Mouse (Mus musculus) midbrain, embryonic 14.5 days (tissue): Measurements from ENCODE around the gene Mysm1. TPM values are rescaled to one million over a fixed set of nuclear protein-coding genes. Genes with fewer than 3 reads are reported as not detected.

Experiments used
- ATAC-seq: fragments of 200-750 bp; cut with Nextera tagmentation; 2 replicates; pipeline ENCODE4 v1.8.0; 2017; ENCODE audit warnings: moderate number of reproducible peaks, moderate library complexity; ENCODE audit not compliant: low FRiP score, low TSS enrichment
- DNase-seq: peaks from one replicate; pipeline ENCODE4 v3.0.0-alpha.2; 2015
- H3K27ac ChIP-seq: fragments of 300-500 bp; sonication (generic); replicated peaks from 2 replicates; pipeline ENCODE4 v1.5.1; 2014; ENCODE audit warnings: mild to moderate bottlenecking, low read depth, low read length, moderate library complexity
- H3K27me3 ChIP-seq: fragments of 300-500 bp; sonication (generic); 2 replicates; pipeline ENCODE4 v1.6.1; 2014; ENCODE audit warnings: low read length, control low read depth, mixed read lengths; ENCODE audit not compliant: control insufficient read depth, insufficient read depth
- H3K36me3 ChIP-seq: fragments of 300-500 bp; sonication (generic); 2 replicates; pipeline ENCODE4 v1.6.1; 2014; ENCODE audit warnings: low read length, control low read depth; ENCODE audit not compliant: control insufficient read depth, insufficient read depth
- H3K4me1 ChIP-seq: fragments of 300-500 bp; sonication (generic); 2 replicates; pipeline ENCODE4 v1.6.1; 2014; ENCODE audit warnings: mild to moderate bottlenecking, antibody characterized with exemption, low read length, control low read depth; ENCODE audit not compliant: control insufficient read depth, insufficient read depth
- H3K4me2 ChIP-seq: fragments of 300-500 bp; sonication (generic); 2 replicates; pipeline ENCODE4 v1.6.1; 2014; ENCODE audit warnings: mild to moderate bottlenecking, low read length, moderate library complexity
- H3K4me3 ChIP-seq: fragments of 300-500 bp; sonication (generic); replicated peaks from 2 replicates; pipeline ENCODE4 v1.5.1; 2014; ENCODE audit warnings: low read depth, low read length
- H3K9ac ChIP-seq: fragments of 300-500 bp; sonication (generic); replicated peaks from 2 replicates; pipeline ENCODE4 v1.6.1; 2014; ENCODE audit warnings: mild to moderate bottlenecking, low read length, moderate library complexity
- H3K9me3 ChIP-seq: fragments of 300-500 bp; sonication (generic); 2 replicates; pipeline ENCODE4 v1.6.1; 2016; ENCODE audit warnings: low read length, control low read depth, mixed read lengths; ENCODE audit not compliant: control insufficient read depth
- WGBS: fragments of 180-500 bp; shearing (Covaris S2); extraction: QIAGEN DNeasy Blood & Tissue Kit; methylation state at CpG from one replicate; pipeline ENCODE4 v1.1.7; 2014; 5-methylcytosine and 5-hydroxymethylcytosine counted together
- polyA plus RNA-seq: library from polyadenylated mRNA; unstranded; fragments of >200 nt; fragmentation: Nextera tagmentation; extraction: Ambion mirVana; gene quantifications from 2 replicates; pipeline ENCODE4 v1.2.1, GENCODE M21; 2014

Gene Mysm1
- 29.5 and 33.4 TPM in 2 replicates for polyA plus RNA-seq

DNA sequence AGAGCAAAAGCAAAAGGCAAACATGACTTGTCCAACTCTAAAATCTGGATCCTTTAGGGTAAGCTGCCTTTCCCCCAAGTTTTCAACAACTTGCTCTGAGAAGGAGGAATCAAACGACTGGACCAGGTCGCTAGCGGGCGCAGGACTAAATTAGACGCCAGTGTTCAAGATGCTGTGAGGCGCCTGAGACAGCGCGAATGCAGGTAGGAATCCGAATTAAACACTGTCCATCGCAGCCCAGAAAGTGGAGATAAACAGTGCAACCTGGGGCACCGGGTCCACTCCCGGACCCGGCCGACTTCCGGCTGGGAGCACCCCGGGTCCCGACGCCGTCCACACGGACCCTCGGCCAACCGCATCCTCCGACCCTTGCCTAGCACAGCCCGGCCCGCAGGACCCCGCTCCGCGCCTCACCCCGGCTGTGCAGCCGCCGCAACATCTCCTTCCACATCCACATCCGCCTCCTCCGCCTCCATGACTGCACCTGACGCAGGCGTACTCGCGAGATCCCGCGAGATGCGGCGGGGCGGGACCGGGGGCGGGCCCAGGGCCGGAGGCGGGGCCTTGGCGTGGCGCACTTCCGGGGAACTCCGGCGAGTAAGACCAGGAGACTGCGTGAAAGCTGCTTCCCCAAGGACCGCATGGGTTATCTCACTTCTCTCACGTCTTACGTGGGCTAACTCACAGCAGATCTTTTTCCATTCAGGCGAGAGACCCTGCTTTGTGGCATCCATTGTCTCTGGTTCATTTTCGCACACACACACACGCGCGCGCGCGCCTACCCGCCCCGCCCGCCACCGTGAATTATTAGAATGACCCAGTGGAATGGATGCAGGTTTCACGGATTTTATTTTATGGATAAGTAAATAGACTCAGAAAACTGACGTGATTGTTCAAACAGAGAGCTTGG is at the start of gene Mysm1:
Gene Mysm1 (minus strand): TSS at position 511 of the 910 bp plus-strand sequence.
- DNase-seq (peak; percentile 98), ATAC-seq (peak; percentile 100)
- Histone ChIP-seq H3K27ac (peak within 1 kb of the TSS; percentile 94), H3K4me3 (peak within 1 kb of the TSS; percentile 74), H3K4me2 (peak within 1 kb of the TSS; percentile 76), H3K36me3 (peaks cover 13% of the 10 kb centered on the region), H3K9me3 (no peaks in the 10 kb centered on the region), H3K4me1 (peaks cover 12% of the 10 kb centered on the region), H3K27me3 (no peaks in the 10 kb centered on the region), H3K9ac (peak within 1 kb of the TSS; percentile 94)
- under 1% methylated on average over 69 of the region's 69 CpGs for WGBS

DNA sequence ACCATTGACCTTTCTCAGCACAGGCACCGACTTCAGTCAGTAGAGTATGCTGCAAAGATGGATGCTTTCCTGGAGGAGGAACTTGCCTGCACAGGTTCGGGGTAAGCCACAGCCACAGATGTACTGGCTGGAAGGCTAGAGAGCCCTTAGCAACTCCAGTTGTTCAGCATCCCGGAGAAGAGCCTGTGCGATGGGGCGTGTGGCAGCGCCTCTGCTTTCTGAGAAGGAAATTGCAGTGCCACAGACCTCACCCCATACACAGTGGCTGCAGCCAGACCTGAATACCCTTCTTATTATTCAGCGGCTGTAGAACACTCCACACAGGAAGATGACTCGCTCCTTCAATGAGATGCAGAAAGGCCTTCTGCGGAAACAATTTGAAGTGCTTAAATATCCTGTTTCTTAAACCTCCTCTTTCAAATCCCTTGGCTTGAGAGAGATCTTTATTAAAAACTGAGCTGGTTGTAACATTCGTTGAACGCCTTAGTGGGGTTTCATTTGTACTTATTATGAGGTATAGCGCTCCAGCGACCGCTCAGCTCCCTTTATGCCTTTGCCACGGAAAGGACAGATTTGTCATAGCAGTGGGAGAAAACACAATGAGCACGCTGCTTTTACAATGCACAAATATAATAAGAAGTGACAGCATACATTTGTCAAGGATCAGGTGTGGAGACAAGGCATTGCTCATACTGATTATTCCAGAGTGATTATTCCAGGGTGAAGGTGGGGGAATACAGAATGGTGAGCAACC is 47.1 kb upstream of the Mysm1 start:
- peak overlapping the region; percentile 33; the same call in 1 of the 2 replicates for H3K4me2 ChIP-seq
- no peaks in the 10 kb centered on the region for H3K4me1 ChIP-seq
- no peak overlapping the region for H3K4me3 ChIP-seq
- no peak overlapping the region for H3K9ac ChIP-seq
- H3K27me3 ChIP-seq, result no peaks in the 10 kb centered on the region
- DNase-seq (peak; percentile 52), ATAC-seq (peak; percentile 55; the same call in 1 of the 2 replicates)
- no peaks in the 10 kb centered on the region for H3K36me3 ChIP-seq
- 39% methylated on average over 16 of the region's 16 CpGs for WGBS
- no peaks in the 10 kb centered on the region for H3K9me3 ChIP-seq
- H3K27ac ChIP-seq, result no peak overlapping the region

GRCm38 (mm10) chr4:95023350-95023953 is 44.6 kb upstream of the Mysm1 start:
- ATAC-seq (no peak), DNase-seq (no peak)
- Histone ChIP-seq H3K4me2 (no peak overlapping the region), H3K36me3 (no peaks in the 10 kb centered on the region), H3K27ac (no peak overlapping the region), H3K27me3 (no peaks in the 10 kb centered on the region), H3K9ac (no peak overlapping the region), H3K4me3 (no peak overlapping the region), H3K9me3 (no peaks in the 10 kb centered on the region), H3K4me1 (no peaks in the 10 kb centered on the region)
- WGBS, result 63% methylated on average over 12 of the region's 12 CpGs

- WGBS, result 86% methylated on average over 12 of the region's 12 CpGs
- Histone ChIP-seq H3K27me3 (no peaks in the 10 kb centered on the region), H3K9me3 (no peaks in the 10 kb centered on the region), H3K4me1 (no peaks in the 10 kb centered on the region), H3K4me3 (no peak overlapping the region), H3K9ac (no peak overlapping the region), H3K36me3 (no peaks in the 10 kb centered on the region), H3K27ac (no peak overlapping the region), H3K4me2 (no peak overlapping the region)
- DNase-seq (no peak), ATAC-seq (no peak)
Measured at GRCm38 (mm10) chr4:95021649-95022637, 43.0 kb upstream of the Mysm1 start.

DNA sequence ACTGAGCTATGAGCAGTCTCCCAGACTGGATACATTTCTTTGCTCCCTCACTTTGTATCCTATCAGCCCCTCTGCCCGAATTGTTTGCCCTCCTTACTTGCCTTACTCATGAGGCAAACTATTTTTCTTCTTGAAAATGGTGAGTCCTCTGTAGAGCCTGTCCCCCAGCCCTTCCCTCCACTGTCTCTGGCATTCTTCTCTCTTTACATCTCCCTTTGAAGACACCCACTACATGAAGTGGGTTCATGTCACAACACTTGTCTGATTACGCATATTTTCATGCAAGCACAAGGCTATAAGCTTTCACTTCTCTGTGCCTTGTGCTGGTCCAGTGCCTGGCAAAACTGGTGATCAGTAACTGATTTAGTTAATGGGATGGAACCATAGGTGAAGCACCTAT is 41.3 kb upstream of the Mysm1 start:
- Histone ChIP-seq H3K4me2 (no peak overlapping the region), H3K9ac (no peak overlapping the region), H3K4me1 (no peaks in the 10 kb centered on the region), H3K4me3 (no peak overlapping the region), H3K27ac (no peak overlapping the region), H3K36me3 (no peaks in the 10 kb centered on the region), H3K9me3 (no peaks in the 10 kb centered on the region), H3K27me3 (no peaks in the 10 kb centered on the region)
- DNase-seq (no peak), ATAC-seq (no peak)
- 91% methylated on average over 2 of the region's 2 CpGs for WGBS

DNA sequence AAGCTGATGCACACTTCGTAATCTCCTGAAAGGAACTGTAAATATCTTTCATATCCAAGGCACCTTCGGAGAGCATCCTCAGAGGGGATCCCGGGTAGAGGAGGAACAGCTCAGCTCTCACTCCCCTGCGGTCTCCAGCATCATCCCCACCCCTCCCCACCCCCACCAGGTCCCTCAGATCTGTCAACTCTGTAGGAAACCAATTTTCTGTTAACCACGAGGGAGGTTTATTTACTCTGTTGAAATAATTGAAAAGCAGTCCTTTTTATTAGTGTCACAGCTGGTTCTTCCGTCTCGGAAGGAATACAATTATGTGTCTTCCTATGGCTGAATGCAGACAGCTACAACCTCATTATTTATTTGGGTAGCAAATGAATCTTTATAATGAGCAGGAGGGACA is 39.3 kb upstream of the Mysm1 start:
- 34% methylated on average over 7 of the region's 7 CpGs for WGBS
- Histone ChIP-seq H3K27ac (no peak overlapping the region), H3K9ac (no peak overlapping the region), H3K9me3 (no peaks in the 10 kb centered on the region), H3K4me1 (no peaks in the 10 kb centered on the region), H3K27me3 (no peaks in the 10 kb centered on the region), H3K4me3 (no peak overlapping the region), H3K36me3 (no peaks in the 10 kb centered on the region), H3K4me2 (no peak overlapping the region)
- no peak for DNase-seq
- no peak for ATAC-seq

- Histone ChIP-seq H3K27me3 (no peaks in the 10 kb centered on the region), H3K36me3 (no peaks in the 10 kb centered on the region), H3K4me2 (no peak overlapping the region), H3K9me3 (no peaks in the 10 kb centered on the region), H3K27ac (no peak overlapping the region), H3K9ac (no peak overlapping the region), H3K4me1 (no peaks in the 10 kb centered on the region), H3K4me3 (no peak overlapping the region)
- 83% methylated on average over 1 of the region's 1 CpGs for WGBS
- DNase-seq (no peak), ATAC-seq (no peak)
Measured at GRCm38 (mm10) chr4:95012706-95013105, 33.8 kb upstream of the Mysm1 start.

DNA sequence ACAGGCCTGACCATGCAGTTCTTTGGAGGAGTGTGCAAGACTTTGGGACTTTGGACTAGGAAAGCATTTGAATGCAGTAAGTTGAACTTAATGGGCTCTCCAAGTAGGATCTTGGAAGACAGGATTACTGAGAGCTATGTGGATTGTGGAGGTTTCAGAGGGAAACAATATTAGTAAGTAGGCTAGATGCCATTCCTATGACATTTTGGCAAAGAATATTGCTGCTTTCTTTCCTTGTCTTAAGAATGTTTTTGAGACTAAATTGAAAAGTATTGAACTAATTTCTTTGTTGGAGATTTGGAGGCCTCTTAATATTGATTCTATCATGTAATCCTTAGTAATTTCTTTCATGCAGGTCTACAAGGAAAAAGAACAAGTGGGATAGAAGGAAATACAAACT is 33.4 kb upstream of the Mysm1 start:
- DNase-seq (no peak), ATAC-seq (no peak)
- no peak overlapping the region for H3K9ac ChIP-seq
- no peaks in the 10 kb centered on the region for H3K4me1 ChIP-seq
- H3K4me2 ChIP-seq, result no peak overlapping the region
- H3K9me3 ChIP-seq, result no peaks in the 10 kb centered on the region
- H3K4me3 ChIP-seq, result no peak overlapping the region
- H3K36me3 ChIP-seq, result no peaks in the 10 kb centered on the region
- H3K27ac ChIP-seq, result no peak overlapping the region
- H3K27me3 ChIP-seq, result no peaks in the 10 kb centered on the region
